Mouse (Mus musculus) lung, postnatal 36 days (tissue): ENCODE measurements around the gene Gm13539.

Source experiments
- DNase-seq: peaks from one replicate; pipeline ENCODE4 v3.0.0; 2022; ENCODE audit warnings: mixed read lengths

The Gm13539 gene

DNA sequence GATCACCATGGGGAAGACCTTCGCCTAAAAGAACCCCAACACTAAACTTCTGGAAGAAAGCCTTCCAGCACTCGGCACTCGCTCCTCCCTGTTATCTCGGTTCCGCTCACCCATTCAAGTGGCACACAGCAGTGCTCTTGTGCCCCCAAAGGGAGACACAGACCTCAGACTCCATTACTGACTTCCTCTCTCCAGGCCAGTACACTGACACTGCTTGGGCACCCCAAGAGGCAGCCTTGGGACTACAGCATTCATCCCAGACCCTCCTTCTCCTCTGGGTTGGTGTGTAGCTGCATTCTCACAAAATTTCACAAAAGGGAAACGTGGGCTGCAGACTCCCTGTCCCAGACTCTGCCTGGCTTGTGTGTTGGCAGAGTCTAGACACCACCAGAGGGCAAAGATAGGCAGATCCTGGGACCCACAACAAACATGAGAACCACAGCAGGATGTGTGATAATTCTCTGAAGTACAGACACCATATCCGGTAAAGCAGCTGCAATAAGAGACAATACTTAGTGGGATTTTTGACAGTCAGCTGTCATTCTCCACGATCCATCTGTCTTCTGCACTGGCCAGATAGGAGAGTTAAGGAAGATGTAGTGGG lies 46.4 kb downstream of the Gm13539 start:
- DNase-seq = no peak

DNA sequence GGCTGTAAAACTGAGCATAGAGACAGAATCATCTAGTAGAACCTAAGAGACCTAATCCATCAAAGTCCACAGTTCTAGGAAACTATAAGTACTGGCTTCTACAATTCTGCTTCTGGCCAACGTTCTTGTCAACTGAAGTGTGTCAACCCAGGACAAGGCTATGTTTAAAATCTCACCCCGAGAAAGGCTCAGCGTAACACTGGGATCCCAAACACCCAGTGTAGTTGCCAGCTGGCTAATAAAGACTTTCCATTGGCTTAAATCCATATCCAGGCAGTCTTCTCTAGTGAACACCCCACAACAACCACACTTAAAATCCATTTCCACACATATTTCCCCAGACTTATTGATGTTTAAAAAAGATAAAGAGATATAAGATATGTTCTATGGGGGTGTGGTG lies 48.7 kb downstream of the Gm13539 start:
- peak; percentile 12 for DNase-seq

DNA sequence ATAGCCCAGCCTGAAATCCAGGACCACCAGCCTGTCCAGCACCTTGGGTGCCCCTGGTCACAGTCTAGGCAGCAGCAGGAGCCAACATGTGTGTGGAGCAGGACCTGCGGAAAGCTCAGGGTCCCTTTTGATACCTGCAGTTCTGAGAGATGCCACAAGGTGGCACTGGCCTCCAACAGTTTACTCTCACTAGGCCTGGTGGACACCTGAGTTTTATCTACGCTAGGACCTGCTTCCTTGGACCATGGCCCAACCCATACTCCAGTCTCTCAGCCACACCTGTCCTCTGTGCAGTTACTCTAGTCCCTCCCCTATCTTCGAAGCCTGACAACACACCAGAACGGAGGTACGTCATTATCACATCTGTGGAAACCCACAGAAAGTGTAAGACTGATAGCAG lies 54.2 kb downstream of the Gm13539 start:
- DNase-seq = peak; percentile 78
